Mouse (Mus musculus) limb, embryonic 15.5 days (tissue): ENCODE data around the gene Tex26. TPM values are rescaled to one million over a fixed set of nuclear protein-coding genes. Genes with fewer than 3 reads are reported as not detected.
A peak's percentile ranks its signal among the peaks of the same experiment; 100 is the strongest.

ENCODE experiments used
- ATAC-seq: fragments of 200-750 bp; cut with Nextera tagmentation; 2 replicates; pipeline ENCODE4 v1.8.0; 2017; ENCODE audit warnings: low read depth, moderate TSS enrichment; ENCODE audit not compliant: insufficient number of reproducible peaks, low FRiP score, low TSS enrichment
- H3K27ac ChIP-seq: fragments of 300-500 bp; sonication (generic); 2 replicates; pipeline ENCODE4 v1.5.1; 2015; ENCODE audit warnings: moderate library complexity, mild to moderate bottlenecking, inconsistent platforms
- H3K27me3 ChIP-seq: fragments of 300-500 bp; sonication (generic); 2 replicates; pipeline ENCODE4 v1.6.1; 2015; ENCODE audit warnings: inconsistent platforms
- H3K36me3 ChIP-seq: fragments of 300-500 bp; sonication (generic); 2 replicates; pipeline ENCODE4 v1.6.1; 2015; ENCODE audit warnings: inconsistent platforms
- H3K4me1 ChIP-seq: fragments of 300-500 bp; sonication (generic); 2 replicates; pipeline ENCODE4 v1.6.1; 2015; ENCODE audit warnings: inconsistent platforms
- H3K4me2 ChIP-seq: fragments of 300-500 bp; sonication (generic); 2 replicates; pipeline ENCODE4 v1.6.1; 2015; ENCODE audit warnings: mild to moderate bottlenecking, inconsistent platforms
- H3K4me3 ChIP-seq: fragments of 300-500 bp; sonication (generic); 2 replicates; pipeline ENCODE4 v1.5.1; 2015; ENCODE audit warnings: mild to moderate bottlenecking, inconsistent platforms
- H3K9ac ChIP-seq: fragments of 300-500 bp; sonication (generic); 2 replicates; pipeline ENCODE4 v1.6.1; 2015; ENCODE audit warnings: inconsistent platforms
- H3K9me3 ChIP-seq: fragments of 300-500 bp; sonication (generic); 2 replicates; pipeline ENCODE4 v1.6.1; 2016; ENCODE audit warnings: inconsistent platforms
- WGBS: fragments of 180-500 bp; shearing (Covaris S2); methylation state at CpG from one replicate; pipeline ENCODE4 v1.1.7; 2015; 5-methylcytosine and 5-hydroxymethylcytosine counted together
- polyA plus RNA-seq: library from polyadenylated mRNA; unstranded; fragments of >200 nt; fragmentation: Nextera tagmentation; extraction: Ambion mirVana; gene quantifications from 2 replicates; pipeline ENCODE4 v1.2.1, GENCODE M21; 2015

Gene Tex26
- polyA plus RNA-seq, 1 experiment from 2014 or later = 0.41 TPM

DNA sequence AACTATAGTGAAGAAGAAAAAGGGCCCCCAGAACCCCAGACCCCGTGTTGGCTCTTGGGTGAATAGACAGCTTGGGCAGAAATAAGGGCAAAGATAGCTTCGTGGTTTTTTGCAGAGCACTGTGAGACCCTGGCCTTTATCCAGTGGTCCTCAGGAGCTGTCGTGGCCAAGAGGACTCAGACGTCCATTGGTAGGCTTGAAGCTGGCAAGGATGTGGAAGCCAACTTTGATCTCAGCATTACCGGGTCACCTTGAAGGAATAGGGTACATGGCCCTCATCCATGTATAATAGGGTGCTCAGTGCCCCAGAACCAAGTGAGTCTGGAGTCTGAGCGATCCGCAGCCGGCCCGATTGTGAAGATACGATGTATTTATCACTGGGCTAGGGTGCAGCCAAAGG is 26.8 kb upstream of the Tex26 start:
- H3K4me3 ChIP-seq = peak overlapping the region; percentile 43
- no peak overlapping the region for H3K27ac ChIP-seq
- 86% methylated on average over 10 of the region's 10 CpGs for WGBS
- H3K4me2 ChIP-seq = peak overlapping the region; percentile 74; the same call in 1 of the 2 replicates
- no peak for ATAC-seq
- H3K9ac ChIP-seq = no peak overlapping the region
- H3K27me3 ChIP-seq = peaks cover 12% of the 10 kb centered on the region
- no peaks in the 10 kb centered on the region for H3K9me3 ChIP-seq
- H3K4me1 ChIP-seq = peaks cover 18% of the 10 kb centered on the region
- no peaks in the 10 kb centered on the region for H3K36me3 ChIP-seq

DNA sequence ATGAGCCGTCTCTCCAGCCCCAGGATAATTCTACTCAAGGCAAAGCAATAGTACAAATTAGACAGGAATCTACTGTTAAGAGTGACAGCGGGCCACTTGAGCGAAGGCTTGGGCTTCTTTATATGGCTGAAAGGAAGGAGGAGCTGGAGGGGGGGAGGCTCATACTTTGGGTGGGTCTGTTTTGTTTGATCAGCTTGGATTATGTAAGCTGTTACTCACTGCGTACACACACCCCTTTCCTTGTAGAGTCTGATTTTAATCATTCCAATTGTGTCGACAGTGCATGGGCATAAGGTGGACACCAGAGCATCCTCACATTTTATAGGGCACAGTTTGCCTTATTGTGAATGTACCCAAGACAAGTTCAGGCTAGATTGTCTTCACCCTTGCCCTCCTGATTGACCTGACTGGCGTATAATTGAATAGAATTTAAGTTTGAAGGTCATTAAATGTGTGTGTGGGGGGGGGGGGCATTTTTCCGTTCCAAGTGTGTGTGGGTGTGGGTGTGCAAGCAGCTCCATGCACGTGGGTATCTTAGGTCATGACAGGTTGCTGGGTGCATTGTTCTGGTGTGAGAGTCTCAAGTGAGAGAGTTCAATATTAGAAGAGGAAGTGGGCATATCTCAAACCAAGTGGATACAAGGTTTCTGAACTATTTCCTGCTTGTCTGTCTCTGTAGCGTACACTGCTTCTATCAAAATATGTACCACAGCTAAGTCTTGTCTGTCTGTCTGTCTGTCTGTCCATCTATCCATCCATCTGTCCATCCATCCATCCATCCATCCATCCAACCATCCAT is 24.9 kb upstream of the Tex26 start:
- no peaks in the 10 kb centered on the region for H3K9me3 ChIP-seq
- peaks cover 18% of the 10 kb centered on the region for H3K4me1 ChIP-seq
- H3K36me3 ChIP-seq = no peaks in the 10 kb centered on the region
- ATAC-seq = no peak
- WGBS = 78% methylated on average over 9 of the region's 9 CpGs
- H3K9ac ChIP-seq = no peak overlapping the region
- H3K27me3 ChIP-seq = peaks cover 12% of the 10 kb centered on the region
- H3K4me2 ChIP-seq = no peak overlapping the region
- H3K27ac ChIP-seq = no peak overlapping the region
- H3K4me3 ChIP-seq = no peak overlapping the region

DNA sequence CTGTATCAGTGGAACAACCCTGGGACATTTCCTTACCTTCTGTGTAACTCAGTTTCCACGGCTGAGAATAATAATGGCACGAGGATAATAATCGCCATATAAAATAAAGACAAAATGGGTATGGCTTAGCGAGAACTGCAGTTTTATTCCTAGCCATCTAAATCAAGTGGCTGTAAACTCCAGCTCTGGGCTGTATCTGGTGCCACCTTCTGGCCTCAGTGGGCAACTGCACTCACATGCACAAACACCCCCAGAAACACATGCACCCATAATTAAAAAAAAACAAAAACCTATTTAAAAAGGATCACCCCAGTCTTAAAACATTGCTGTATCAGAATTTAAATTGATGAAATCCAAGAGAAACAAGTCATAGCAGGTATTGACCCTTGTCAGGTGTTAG is 22.1 kb upstream of the Tex26 start:
- 90% methylated on average over 4 of the region's 4 CpGs for WGBS
- Histone ChIP-seq H3K27ac (no peak overlapping the region), H3K9ac (no peak overlapping the region), H3K4me1 (peaks cover 4% of the 10 kb centered on the region), H3K4me2 (no peak overlapping the region), H3K36me3 (no peaks in the 10 kb centered on the region), H3K27me3 (peaks cover 5% of the 10 kb centered on the region; the same call in 1 of the 2 replicates), H3K4me3 (no peak overlapping the region), H3K9me3 (no peaks in the 10 kb centered on the region)
- no peak for ATAC-seq

DNA sequence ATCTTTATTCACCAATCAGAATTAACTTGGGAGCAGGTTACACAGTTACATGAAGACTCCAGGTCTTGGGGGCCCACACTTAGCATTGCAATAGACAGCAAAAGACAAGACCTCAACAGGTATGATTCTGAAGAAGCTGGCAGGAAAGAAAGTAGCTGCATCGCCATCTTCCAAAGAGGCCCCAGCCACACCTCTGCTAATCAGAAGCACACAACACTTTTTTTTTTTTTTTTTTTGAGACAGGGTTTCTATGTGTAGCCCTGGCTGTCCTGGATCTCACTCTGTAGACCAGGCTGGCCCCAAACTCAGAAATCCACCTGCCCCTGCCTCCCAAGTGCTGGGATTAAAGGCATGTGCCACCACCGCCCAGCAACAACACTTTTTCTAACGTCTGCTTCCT is 12.9 kb upstream of the Tex26 start:
- H3K4me1 ChIP-seq = peaks cover 14% of the 10 kb centered on the region
- no peak overlapping the region for H3K27ac ChIP-seq
- no peaks in the 10 kb centered on the region for H3K9me3 ChIP-seq
- H3K4me3 ChIP-seq = no peak overlapping the region
- 96% methylated on average over 3 of the region's 3 CpGs for WGBS
- no peaks in the 10 kb centered on the region for H3K27me3 ChIP-seq
- H3K36me3 ChIP-seq = no peaks in the 10 kb centered on the region
- H3K4me2 ChIP-seq = no peak overlapping the region
- ATAC-seq = no peak
- no peak overlapping the region for H3K9ac ChIP-seq

DNA sequence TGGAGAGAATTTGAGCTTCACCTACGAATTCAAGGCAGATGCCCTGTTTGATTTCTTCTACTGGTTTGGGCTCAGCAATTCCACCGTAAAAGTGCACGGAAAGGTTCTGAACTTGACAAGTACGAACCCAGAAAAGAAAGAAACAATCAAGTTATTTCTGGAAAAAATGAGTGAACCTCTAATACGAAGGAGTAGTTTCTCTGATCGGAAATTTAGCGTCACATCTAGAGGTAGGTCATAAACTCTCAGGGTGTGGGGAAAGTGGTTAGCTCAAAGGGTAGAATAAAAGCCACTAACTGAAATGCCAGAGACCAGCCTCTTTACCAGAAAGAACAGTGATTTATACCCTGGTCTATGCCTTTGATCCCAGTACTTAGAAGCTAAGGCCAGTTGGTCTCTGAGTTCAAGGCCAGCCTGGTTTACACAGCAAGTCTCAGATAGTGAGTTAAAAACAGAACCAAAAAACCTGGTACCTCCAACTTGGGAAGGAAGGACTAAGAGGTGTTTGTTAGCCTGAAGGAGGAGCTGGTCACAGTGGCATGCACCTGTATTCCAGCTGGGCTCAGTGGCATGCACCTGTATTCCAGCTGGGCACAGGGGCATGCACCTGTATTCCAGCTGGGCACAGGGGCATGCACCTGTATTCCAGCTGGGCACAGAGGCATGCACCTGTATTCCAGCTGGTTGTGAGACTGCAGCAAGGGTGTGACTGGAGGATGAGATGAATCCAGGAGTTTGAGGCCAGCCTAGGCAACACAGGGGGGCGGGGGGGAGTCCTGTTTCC is 12.0 kb upstream of the Tex26 start:
- Histone ChIP-seq H3K4me3 (no peak overlapping the region), H3K27ac (no peak overlapping the region), H3K9ac (no peak overlapping the region), H3K9me3 (no peaks in the 10 kb centered on the region), H3K4me2 (no peak overlapping the region), H3K27me3 (no peaks in the 10 kb centered on the region), H3K36me3 (no peaks in the 10 kb centered on the region), H3K4me1 (peaks cover 14% of the 10 kb centered on the region)
- ATAC-seq = no peak
- WGBS = 86% methylated on average over 8 of the region's 8 CpGs

DNA sequence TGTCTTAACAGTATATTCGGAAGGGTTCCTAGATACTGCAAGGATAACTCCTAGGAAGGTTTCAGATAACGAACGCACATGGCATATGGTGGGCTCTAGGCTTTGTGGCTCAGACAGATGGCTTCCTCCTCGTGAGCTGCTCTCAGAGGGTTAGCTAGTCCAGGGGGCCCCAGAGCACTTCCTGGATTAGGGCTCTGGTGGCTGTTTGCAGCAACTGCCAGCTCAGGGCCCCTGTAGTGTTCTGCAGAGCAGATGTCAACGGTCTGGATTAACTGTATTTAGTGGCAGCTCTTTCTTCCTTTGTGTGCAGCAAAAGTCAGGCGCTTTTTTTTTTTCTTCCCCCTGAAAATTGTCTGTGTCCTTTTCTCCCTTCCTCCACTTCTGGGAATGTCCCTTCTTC is 11.1 kb upstream of the Tex26 start:
- peaks cover 14% of the 10 kb centered on the region for H3K4me1 ChIP-seq
- H3K9ac ChIP-seq = 0 out of 2 replicates have a peak overlapping the region, but pooled peaks have one; percentile 1
- no peaks in the 10 kb centered on the region for H3K36me3 ChIP-seq
- 0 out of 2 replicates have a peak overlapping the region, but pooled peaks have one; percentile 12 for H3K4me2 ChIP-seq
- H3K27me3 ChIP-seq = no peaks in the 10 kb centered on the region
- peak overlapping the region; percentile 75 for H3K27ac ChIP-seq
- ATAC-seq = 0 out of 2 replicates have a peak, but pooled peaks have one; percentile 26
- H3K9me3 ChIP-seq = no peaks in the 10 kb centered on the region
- 8% methylated on average over 6 of the region's 6 CpGs for WGBS
- H3K4me3 ChIP-seq = no peak overlapping the region

DNA sequence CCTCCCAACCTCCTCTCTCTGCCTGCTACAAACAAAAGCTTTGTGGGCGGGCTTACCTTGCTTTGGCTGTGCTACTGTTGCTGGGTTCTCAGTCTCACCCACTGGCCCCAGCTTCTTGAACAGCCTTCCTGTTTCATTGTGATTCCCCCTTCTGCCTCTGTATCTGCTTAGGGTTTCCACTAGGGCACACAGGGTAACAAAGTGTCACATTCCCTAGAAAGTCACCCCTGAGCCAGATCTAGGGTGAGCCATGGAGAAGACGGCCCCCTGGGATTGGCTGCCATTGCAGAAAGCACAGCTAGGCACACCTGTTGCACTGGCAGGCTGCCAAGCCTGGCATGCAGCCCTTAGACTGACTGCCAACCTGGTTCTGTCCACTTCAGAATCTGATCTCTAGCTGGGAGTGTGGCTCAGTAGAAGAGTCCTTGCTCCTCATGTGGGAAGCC is 10.6 kb upstream of the Tex26 start:
- no peak overlapping the region for H3K4me3 ChIP-seq
- 46% methylated on average over 2 of the region's 2 CpGs for WGBS
- ATAC-seq = no peak
- H3K27me3 ChIP-seq = no peaks in the 10 kb centered on the region
- no peak overlapping the region for H3K4me2 ChIP-seq
- H3K36me3 ChIP-seq = no peaks in the 10 kb centered on the region
- peaks cover 18% of the 10 kb centered on the region for H3K4me1 ChIP-seq
- no peaks in the 10 kb centered on the region for H3K9me3 ChIP-seq
- H3K9ac ChIP-seq = no peak overlapping the region
- peak overlapping the region; percentile 75 for H3K27ac ChIP-seq

DNA sequence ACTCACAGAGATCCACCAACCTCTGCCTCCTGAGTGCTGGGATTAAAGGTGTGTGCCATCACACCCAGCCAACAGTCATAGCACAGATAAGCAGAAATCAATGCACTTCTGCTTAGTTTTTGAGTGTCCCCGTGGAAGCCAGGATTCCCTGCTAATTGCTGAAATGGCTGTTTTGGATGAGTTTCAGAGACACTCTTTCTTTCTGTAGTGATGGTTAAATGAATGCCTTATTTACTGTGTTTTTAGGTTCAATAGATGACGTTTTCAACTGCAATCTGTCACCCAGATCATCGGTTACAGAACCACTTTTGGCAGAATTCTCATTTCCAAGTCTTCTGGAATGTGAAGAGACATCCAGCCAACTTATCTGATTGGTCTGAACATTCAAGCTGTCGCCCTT is 9.9 kb upstream of the Tex26 start:
- 76% methylated on average over 4 of the region's 4 CpGs for WGBS
- Histone ChIP-seq H3K27me3 (no peaks in the 10 kb centered on the region), H3K4me2 (no peak overlapping the region), H3K9ac (no peak overlapping the region), H3K36me3 (no peaks in the 10 kb centered on the region), H3K4me3 (no peak overlapping the region), H3K9me3 (no peaks in the 10 kb centered on the region), H3K4me1 (peaks cover 23% of the 10 kb centered on the region), H3K27ac (no peak overlapping the region)
- ATAC-seq = no peak

DNA sequence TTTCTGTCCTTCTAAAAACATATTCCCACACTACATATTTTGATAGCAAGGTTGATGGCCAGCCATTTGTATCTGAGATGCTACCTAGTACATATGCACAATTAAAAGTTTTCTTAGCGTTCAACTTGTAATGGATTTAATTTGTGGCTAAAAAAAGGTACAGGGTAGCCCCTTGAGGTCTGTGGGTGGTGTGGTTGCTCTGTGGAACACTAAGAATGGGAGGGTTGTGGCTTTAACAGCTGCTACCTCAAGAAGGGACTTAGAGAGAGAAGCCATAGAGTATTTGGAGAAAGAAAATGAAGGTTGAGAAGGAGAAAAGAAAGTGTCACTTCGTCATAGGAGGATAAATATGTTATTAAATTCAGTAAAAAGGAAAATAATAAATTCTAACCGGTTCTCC is 8.5 kb upstream of the Tex26 start:
- Histone ChIP-seq H3K9ac (no peak overlapping the region), H3K36me3 (no peaks in the 10 kb centered on the region), H3K4me2 (no peak overlapping the region), H3K4me3 (no peak overlapping the region), H3K27me3 (no peaks in the 10 kb centered on the region), H3K9me3 (no peaks in the 10 kb centered on the region), H3K4me1 (peaks cover 24% of the 10 kb centered on the region), H3K27ac (no peak overlapping the region)
- 72% methylated on average over 3 of the region's 3 CpGs for WGBS
- no peak for ATAC-seq

DNA sequence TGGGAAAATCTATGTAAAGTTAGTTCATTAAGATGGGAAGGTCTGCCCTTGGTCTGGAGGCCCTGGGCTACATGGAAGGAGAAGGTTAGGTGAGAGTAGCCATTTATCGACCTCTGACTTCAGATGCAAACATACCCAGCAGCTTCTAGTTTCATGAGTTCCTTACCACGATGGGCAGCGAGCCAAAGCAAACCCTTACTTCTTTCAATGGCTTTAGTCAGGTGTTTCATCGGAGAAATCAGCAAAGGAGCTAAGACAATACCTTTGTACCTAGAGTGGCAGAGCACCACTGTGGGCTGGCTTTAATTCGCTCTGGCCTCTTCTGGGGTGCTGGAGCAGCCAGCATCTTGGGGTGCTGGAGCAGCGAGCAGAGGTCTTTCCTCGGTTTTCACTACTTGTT is 5.8 kb upstream of the Tex26 start:
- Histone ChIP-seq H3K9me3 (no peaks in the 10 kb centered on the region), H3K4me2 (no peak overlapping the region), H3K9ac (no peak overlapping the region), H3K27ac (no peak overlapping the region), H3K36me3 (no peaks in the 10 kb centered on the region), H3K27me3 (no peaks in the 10 kb centered on the region), H3K4me1 (peaks cover 18% of the 10 kb centered on the region), H3K4me3 (no peak overlapping the region)
- 57% methylated on average over 7 of the region's 7 CpGs for WGBS
- ATAC-seq = no peak

DNA sequence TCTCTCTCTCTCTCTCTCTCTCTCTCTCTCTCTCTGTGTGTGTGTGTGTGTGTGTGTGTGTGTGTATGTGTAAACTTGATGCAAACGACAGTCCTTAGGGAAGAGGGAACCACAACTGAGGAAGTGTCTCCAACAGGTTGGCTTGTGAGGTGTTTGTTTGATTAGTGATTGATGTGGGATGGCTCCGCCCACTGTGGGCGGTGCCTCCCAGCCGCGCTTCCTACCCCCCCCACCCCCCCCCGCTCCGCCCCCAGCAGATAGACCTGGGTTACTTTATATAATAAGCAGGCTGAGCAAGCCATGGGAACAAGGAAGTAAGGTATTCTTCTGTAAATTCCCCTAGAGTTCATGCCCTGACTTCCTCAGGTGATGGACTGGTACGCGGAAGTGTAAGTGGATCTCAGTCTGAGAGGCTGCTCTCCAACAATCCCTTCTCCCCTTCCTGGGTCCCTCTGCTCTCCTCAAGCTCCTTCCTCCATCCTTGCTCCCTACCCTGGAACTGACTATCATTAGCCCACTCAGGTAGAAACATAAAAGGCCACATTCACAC is 5.2 kb upstream of the Tex26 start:
- Histone ChIP-seq H3K9me3 (no peaks in the 10 kb centered on the region), H3K9ac (no peak overlapping the region), H3K4me1 (peaks cover 14% of the 10 kb centered on the region), H3K27me3 (no peaks in the 10 kb centered on the region), H3K4me2 (no peak overlapping the region), H3K4me3 (no peak overlapping the region), H3K36me3 (no peaks in the 10 kb centered on the region), H3K27ac (no peak overlapping the region)
- 17% methylated on average over 8 of the region's 9 CpGs for WGBS
- ATAC-seq = no peak

DNA sequence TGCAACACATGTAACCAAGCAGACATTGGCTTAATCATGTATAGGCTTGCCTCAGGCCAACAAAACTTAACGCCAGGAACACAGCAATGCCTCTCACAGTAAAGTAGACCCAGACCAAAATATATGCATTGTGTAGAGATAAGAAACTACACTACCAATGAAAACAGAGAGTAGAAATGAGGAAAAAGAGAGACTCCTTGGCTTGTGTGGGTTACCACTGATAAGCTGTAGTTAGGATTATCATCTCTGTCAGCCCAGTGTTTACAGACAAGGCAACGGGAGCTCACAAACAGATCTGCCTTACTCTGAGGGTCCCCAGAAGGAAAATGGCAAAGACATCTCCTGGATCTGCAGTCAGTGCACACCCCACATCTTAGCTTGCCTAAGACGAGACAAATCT is 2.9 kb upstream of the Tex26 start:
- Histone ChIP-seq H3K9ac (no peak overlapping the region), H3K9me3 (no peaks in the 10 kb centered on the region), H3K27ac (no peak overlapping the region), H3K27me3 (no peaks in the 10 kb centered on the region), H3K4me1 (peaks cover 31% of the 10 kb centered on the region), H3K4me3 (no peak overlapping the region), H3K36me3 (no peaks in the 10 kb centered on the region), H3K4me2 (no peak overlapping the region)
- ATAC-seq = no peak
- 66% methylated on average over 3 of the region's 3 CpGs for WGBS
